Mouse (Mus musculus) right cerebral cortex, postnatal 36 days (tissue): ENCODE results near the gene Lgals2.
"Not testable (repeated sequence)": the region's sequence is repeated elsewhere in the genome, so short reads cannot be mapped to it uniquely, and the experiment has no call there.

Experiments
- DNase-seq, 2 experiments: peaks; one replicate each; pipeline ENCODE4 v3.0.0; 2022; ENCODE audit warnings: low spot score in 2 of 2, mixed read lengths in 1 of 2

Gene Lgals2

GRCm38 (mm10) chr15:78855303-78855965 lies at the start of gene Lgals2:
Lgals2 (minus strand) TSS chr15:78855529.
- no peak for DNase-seq

GRCm38 (mm10) chr15:78903243-78903642 lies 47.9 kb upstream of the Lgals2 start:
- DNase-seq, result peak in 1 of 2 experiments; percentile 57

- no peak for DNase-seq
Observed at GRCm38 (mm10) chr15:78901422-78901789, 46.1 kb upstream of the Lgals2 start.

GRCm38 (mm10) chr15:78900585-78901421 lies 45.5 kb upstream of the Lgals2 start:
- no peak for DNase-seq

GRCm38 (mm10) chr15:78899740-78900584 lies 44.6 kb upstream of the Lgals2 start, which contains the start of gene Sh3bp1:
Sh3bp1 (plus strand) TSS chr15:78899768.
- peak in 1 of 2 experiments; percentile 30 for DNase-seq

- DNase-seq, result no peak
Observed at GRCm38 (mm10) chr15:78899409-78899739, 44.0 kb upstream of the Lgals2 start, which contains the start of gene Gm49510. Gm49510 (plus strand) TSS chr15:78899667.

- DNase-seq, result no peak
Observed at GRCm38 (mm10) chr15:78898507-78899001, 43.2 kb upstream of the Lgals2 start.

GRCm38 (mm10) chr15:78897488-78897887 lies 42.2 kb upstream of the Lgals2 start:
- DNase-seq, result no peak

- no peak for DNase-seq
Observed at GRCm38 (mm10) chr15:78896149-78896548, 40.8 kb upstream of the Lgals2 start.

- no peak for DNase-seq
Observed at GRCm38 (mm10) chr15:78895741-78896140, 40.4 kb upstream of the Lgals2 start.

GRCm38 (mm10) chr15:78894726-78895125 lies 39.4 kb upstream of the Lgals2 start:
- no peak for DNase-seq

- DNase-seq, result no peak
Observed at GRCm38 (mm10) chr15:78892440-78892839, 37.1 kb upstream of the Lgals2 start.

- no peak for DNase-seq
Observed at GRCm38 (mm10) chr15:78889401-78889853, 34.1 kb upstream of the Lgals2 start.

GRCm38 (mm10) chr15:78881828-78882227 lies 26.5 kb upstream of the Lgals2 start:
- DNase-seq, result no peak

GRCm38 (mm10) chr15:78880432-78880831 lies 25.1 kb upstream of the Lgals2 start:
- no peak for DNase-seq

- DNase-seq, result not testable (repeated sequence)
Observed at GRCm38 (mm10) chr15:78878792-78879516, 23.6 kb upstream of the Lgals2 start.

GRCm38 (mm10) chr15:78877810-78878390 lies 22.6 kb upstream of the Lgals2 start:
- DNase-seq, result no peak

GRCm38 (mm10) chr15:78876991-78877809 lies 21.9 kb upstream of the Lgals2 start, which contains the start of gene Gga1:
Gga1 (plus strand) TSS chr15:78877190.
- DNase-seq, result peak; percentile 93 to 94

GRCm38 (mm10) chr15:78876258-78876696 lies 20.9 kb upstream of the Lgals2 start:
- DNase-seq, result peak; percentile 54 to 63

- no peak for DNase-seq
Observed at GRCm38 (mm10) chr15:78875537-78875936, 20.2 kb upstream of the Lgals2 start.
